Mouse (Mus musculus) liver, embryonic 14.5 days (tissue): ENCODE data around the gene 1700028K03Rik.

Experiments used
- CTCF ChIP-seq: IDR thresholded peaks from 2 replicates; pipeline ENCODE4 v1.5.1; 2016; ENCODE audit warnings: antibody characterized with exemption, low read depth, control low read depth
- EP300 ChIP-seq: IDR thresholded peaks from 2 replicates; pipeline ENCODE4 v1.6.1; 2016; ENCODE audit warnings: antibody characterized with exemption, low read depth

DNA sequence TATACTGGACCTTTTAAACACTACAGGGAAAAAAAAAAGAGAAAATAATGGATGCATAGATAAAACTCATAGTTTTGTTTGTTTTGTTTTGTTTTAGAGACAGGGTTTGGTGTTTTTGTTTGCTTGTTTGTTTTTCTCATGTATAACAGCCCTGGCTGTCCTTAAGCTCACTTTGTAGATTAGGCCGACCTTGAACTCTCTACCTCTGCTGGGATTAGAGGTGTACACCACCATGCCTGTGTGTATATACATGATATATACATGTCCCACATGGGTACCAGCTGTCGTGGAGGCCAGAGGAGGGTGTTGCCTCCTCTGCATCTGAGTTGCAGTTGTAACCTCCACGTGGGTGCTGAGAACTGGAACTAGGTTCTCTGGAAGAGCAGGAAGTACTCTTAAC is 13.9 kb downstream of the 1700028K03Rik start:
- no peak for TF ChIP-seq CTCF
- TF ChIP-seq EP300 = no peak
